Mouse (Mus musculus) lung, postnatal 25 days (tissue): ENCODE data around the gene Olfr1354.
"Not testable (repeated sequence)": the region's sequence is repeated elsewhere in the genome, so short reads cannot be mapped to it uniquely, and the experiment has no call there.

Experiments used
- DNase-seq: peaks from one replicate; pipeline ENCODE4 v3.0.0; 2022; ENCODE audit warnings: low spot score

Gene Olfr1354

DNA sequence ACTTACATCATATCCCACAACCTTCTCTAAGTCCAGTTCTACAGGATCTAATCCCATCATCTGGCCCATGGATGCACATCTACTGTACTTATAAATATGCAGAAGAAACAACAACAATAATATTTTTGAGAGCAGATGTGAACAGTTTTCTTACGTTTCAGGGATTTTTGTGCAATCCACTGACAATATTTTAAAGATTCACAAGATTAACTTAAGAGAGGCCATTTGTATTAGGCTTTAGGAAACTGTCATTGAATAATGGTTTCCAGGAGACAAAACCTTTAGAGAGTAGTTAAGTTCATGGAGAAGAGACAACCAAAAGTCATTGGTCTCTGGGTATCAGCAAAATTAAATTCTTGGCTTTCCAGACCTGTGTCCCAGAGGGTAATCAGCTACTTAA, at the start of gene Olfr1354:
Gene Olfr1354, plus strand, starts transcription at position 301 of the 400 bp plus-strand sequence.
- DNase-seq: not testable (repeated sequence)

DNA sequence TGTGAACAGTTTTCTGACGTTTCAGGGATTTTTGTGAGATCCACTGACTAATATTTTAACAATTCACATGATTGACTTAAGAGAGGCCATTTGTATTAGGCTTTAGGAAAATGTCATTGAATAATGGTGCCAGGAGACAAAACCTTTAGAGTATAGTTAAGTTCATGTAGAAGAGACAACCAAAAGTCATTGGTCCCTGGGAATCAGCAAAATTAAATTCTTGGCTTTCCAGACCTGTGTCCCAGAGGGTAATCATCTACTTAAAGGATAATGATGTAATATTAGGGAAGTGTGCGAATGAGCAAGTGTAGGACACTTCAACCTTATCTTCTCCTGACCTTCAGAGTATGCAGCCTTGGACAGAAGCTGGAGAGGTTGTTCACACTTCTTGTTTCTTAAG, 37.7 kb upstream of the Olfr1354 start, which contains the start of gene Olfr1355:
Gene Olfr1355, plus strand, starts transcription at position 301 of the 400 bp plus-strand sequence.
- no peak for DNase-seq

DNA sequence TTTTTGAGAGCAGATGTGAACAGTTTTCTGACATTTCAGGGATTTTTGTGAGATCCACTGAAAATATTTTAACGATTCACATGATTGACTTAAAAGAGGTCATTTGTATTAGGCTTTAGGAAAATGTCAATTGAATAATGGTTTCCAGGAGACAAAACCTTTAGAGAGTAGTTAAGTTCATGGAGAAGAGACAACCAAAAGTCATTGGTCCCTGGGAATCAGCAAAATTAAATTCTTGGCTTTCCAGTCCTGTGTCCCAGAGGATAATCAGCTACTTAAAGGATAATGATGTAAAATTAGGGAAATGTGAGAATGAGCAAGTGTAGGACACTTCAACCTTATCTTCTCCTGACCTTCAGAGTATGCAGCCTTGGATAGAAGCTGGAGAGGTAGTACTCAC, 37.4 kb downstream of the Olfr1354 start, which contains the start of gene Olfr8:
Gene Olfr8, plus strand, starts transcription at position 301 of the 400 bp plus-strand sequence.
- DNase-seq: not testable (repeated sequence)

- DNase-seq: not testable (repeated sequence)
Observed at GRCm38 (mm10) chr10:78963009-78963408, 50.0 kb downstream of the Olfr1354 start, which contains the start of gene Olfr1353. TSS of gene Olfr1353 (plus strand) at chr10:78963309.
